Mouse (Mus musculus) heart, postnatal 0 days (tissue): ENCODE measurements around the gene Kndc1. TPM values are rescaled to one million over a fixed set of nuclear protein-coding genes. Genes with fewer than 3 reads are reported as not detected.

ENCODE experiments used
- ATAC-seq: fragments of 200-750 bp; cut with Nextera tagmentation; 2 replicates; pipeline ENCODE4 v1.8.0; 2017; ENCODE audit warnings: low read depth, moderate number of reproducible peaks, moderate library complexity; ENCODE audit not compliant: insufficient read depth
- DNase-seq: peaks from one replicate; pipeline ENCODE4 v3.0.0-alpha.2; 2016; ENCODE audit warnings: low spot score
- H3K27ac ChIP-seq: fragments of 300-500 bp; sonication (generic); 2 replicates; pipeline ENCODE4 v1.5.1; 2014; ENCODE audit warnings: low read depth, mild to moderate bottlenecking
- H3K27me3 ChIP-seq: fragments of 300-500 bp; sonication (generic); 2 replicates; pipeline ENCODE4 v1.6.1; 2014; ENCODE audit warnings: low read length, mixed read lengths; ENCODE audit not compliant: control insufficient read depth, insufficient read depth
- H3K36me3 ChIP-seq: fragments of 300-500 bp; sonication (generic); replicated peaks from 2 replicates; pipeline ENCODE4 v1.6.1; 2014; ENCODE audit warnings: low read length, mixed read lengths; ENCODE audit not compliant: control insufficient read depth, insufficient read depth
- H3K4me1 ChIP-seq: fragments of 300-500 bp; sonication (generic); 2 replicates; pipeline ENCODE4 v1.6.1; 2014; ENCODE audit warnings: antibody characterized with exemption; ENCODE audit not compliant: control insufficient read depth, insufficient read depth
- H3K4me2 ChIP-seq: fragments of 300-500 bp; sonication (generic); 2 replicates; pipeline ENCODE4 v1.6.1; 2014; ENCODE audit warnings: low read depth, mild to moderate bottlenecking, low read length, moderate library complexity
- H3K4me3 ChIP-seq: fragments of 300-500 bp; sonication (generic); 2 replicates; pipeline ENCODE4 v1.5.1; 2014; ENCODE audit warnings: low read depth, low read length
- H3K9ac ChIP-seq: fragments of 300-500 bp; sonication (generic); replicated peaks from 2 replicates; pipeline ENCODE4 v1.6.1; 2014; ENCODE audit warnings: low read depth, low read length, mixed read lengths
- H3K9me3 ChIP-seq: fragments of 300-500 bp; sonication (generic); replicated peaks from 2 replicates; pipeline ENCODE4 v1.6.1; 2016; ENCODE audit warnings: low read length; ENCODE audit not compliant: control insufficient read depth
- CTCF ChIP-seq: IDR thresholded peaks from 2 replicates; pipeline ENCODE4 v1.5.1; 2016; ENCODE audit warnings: antibody characterized with exemption, control low read depth, low read depth
- EP300 ChIP-seq: IDR thresholded peaks from 2 replicates; pipeline ENCODE4 v1.6.1; 2016; ENCODE audit warnings: antibody characterized with exemption, low read depth
- WGBS: fragments of 180-500 bp; shearing (Covaris S2); extraction: QIAGEN DNeasy Blood & Tissue Kit; methylation state at CpG from one replicate; pipeline ENCODE4 v1.1.7; 2014; 5-methylcytosine and 5-hydroxymethylcytosine counted together
- polyA plus RNA-seq: library from polyadenylated mRNA; unstranded; fragments of >200 nt; fragmentation: Nextera tagmentation; extraction: Ambion mirVana; gene quantifications from 2 replicates; pipeline ENCODE4 v1.2.1, GENCODE M21; 2015
- total RNA-seq: library from RNA; depleted of rRNA; stranded (reverse); fragments of >200 nt; gene quantifications from 2 replicates; pipeline ENCODE4 v1.2.3, GENCODE M21; 2014; ENCODE audit warnings: low replicate concordance

The Kndc1 gene
- total and polyA plus RNA-seq, 2 experiments from 2014 or later = not detected

DNA sequence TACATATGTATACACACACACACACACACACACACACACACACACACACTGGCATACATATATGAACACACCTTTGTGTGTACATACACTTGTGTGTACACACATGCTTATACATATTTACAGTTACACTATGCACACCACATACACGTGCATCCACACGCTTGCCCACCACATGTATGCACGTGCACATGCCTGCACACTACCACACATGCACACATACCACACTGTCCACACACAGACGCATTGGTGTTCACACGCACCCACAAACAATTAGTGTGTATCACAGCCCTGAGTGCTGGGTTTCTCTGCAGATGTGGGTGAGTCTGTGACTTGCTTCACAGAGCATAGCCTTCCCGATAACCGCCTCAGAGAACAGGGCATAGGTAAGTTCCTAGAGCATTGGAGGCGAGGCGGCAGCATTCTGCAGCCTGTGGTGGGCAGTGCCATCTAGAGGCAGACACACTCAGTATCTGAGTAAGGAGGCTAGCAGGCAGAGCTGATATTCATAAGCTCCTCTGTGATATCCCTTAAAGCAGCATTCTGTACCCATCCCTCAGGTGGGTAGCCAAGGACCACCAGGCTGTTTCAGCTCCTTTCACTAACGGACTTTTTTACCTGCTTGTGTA lies 17.2 kb upstream of the Kndc1 start:
- Histone ChIP-seq H3K4me3 (no peak overlapping the region), H3K9me3 (no peaks in the 10 kb centered on the region)
- DNase-seq = no peak

DNA sequence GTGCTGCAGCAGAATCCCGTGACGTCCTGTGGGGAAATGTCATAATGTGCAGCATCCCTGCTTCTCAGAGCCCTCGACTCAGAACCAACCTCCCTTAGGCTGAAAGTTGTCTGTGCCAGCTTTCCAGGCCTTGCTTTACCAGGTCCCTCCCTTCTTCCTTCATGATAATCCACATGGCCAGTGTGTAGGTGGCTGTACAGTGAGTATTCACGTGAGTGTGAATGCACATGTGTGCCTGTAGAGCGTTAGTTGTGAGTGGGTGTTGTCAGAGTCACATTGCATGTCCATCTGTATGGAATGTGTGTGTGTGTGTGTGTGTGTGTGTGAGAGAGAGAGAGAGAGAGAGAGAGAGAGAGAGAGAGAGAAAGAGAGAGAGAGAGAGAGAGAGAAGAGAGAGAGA lies 16.4 kb upstream of the Kndc1 start:
- 65% methylated on average over 5 of the region's 5 CpGs for WGBS
- no peaks in the 10 kb centered on the region for H3K4me1 ChIP-seq
- H3K4me3 ChIP-seq = no peak overlapping the region
- H3K27ac ChIP-seq = no peak overlapping the region
- no peaks in the 10 kb centered on the region for H3K9me3 ChIP-seq
- no peak overlapping the region for H3K9ac ChIP-seq
- no peak for TF ChIP-seq CTCF
- TF ChIP-seq EP300 = no peak
- ATAC-seq (no peak), DNase-seq (no peak)
- no peak overlapping the region for H3K4me2 ChIP-seq
- no peaks in the 10 kb centered on the region for H3K27me3 ChIP-seq
- H3K36me3 ChIP-seq = no peaks in the 10 kb centered on the region

More for the DNA sequence above, 17.2 kb upstream of the Kndc1 start:
- no peak overlapping the region for H3K27ac ChIP-seq
- no peak for ATAC-seq
- TF ChIP-seq EP300 (no peak), CTCF (peak; percentile 60)
- WGBS = 64% methylated on average over 10 of the region's 10 CpGs
- H3K27me3 ChIP-seq = no peaks in the 10 kb centered on the region
- H3K4me1 ChIP-seq = no peaks in the 10 kb centered on the region
- H3K4me2 ChIP-seq = no peak overlapping the region
- no peaks in the 10 kb centered on the region for H3K36me3 ChIP-seq
- no peak overlapping the region for H3K9ac ChIP-seq

GRCm38 (mm10) chr7:139878621-139879020 lies 15.9 kb upstream of the Kndc1 start:
- Histone ChIP-seq H3K9ac (no peak overlapping the region), H3K4me1 (no peaks in the 10 kb centered on the region), H3K27ac (no peak overlapping the region), H3K9me3 (no peaks in the 10 kb centered on the region), H3K36me3 (no peaks in the 10 kb centered on the region), H3K4me2 (no peak overlapping the region), H3K27me3 (no peaks in the 10 kb centered on the region), H3K4me3 (no peak overlapping the region)
- WGBS = 27% methylated on average over 6 of the region's 6 CpGs
- TF ChIP-seq EP300 (no peak), CTCF (no peak)
- DNase-seq (no peak), ATAC-seq (no peak)

GRCm38 (mm10) chr7:139883545-139883944 lies 11.0 kb upstream of the Kndc1 start:
- Histone ChIP-seq H3K9ac (no peak overlapping the region), H3K4me3 (no peak overlapping the region), H3K27ac (no peak overlapping the region), H3K36me3 (no peaks in the 10 kb centered on the region), H3K4me2 (no peak overlapping the region), H3K9me3 (no peaks in the 10 kb centered on the region), H3K4me1 (no peaks in the 10 kb centered on the region), H3K27me3 (no peaks in the 10 kb centered on the region)
- DNase-seq = no peak
- TF ChIP-seq EP300 (no peak), CTCF (no peak)
- ATAC-seq = no peak
- WGBS = 67% methylated on average over 4 of the region's 4 CpGs

DNA sequence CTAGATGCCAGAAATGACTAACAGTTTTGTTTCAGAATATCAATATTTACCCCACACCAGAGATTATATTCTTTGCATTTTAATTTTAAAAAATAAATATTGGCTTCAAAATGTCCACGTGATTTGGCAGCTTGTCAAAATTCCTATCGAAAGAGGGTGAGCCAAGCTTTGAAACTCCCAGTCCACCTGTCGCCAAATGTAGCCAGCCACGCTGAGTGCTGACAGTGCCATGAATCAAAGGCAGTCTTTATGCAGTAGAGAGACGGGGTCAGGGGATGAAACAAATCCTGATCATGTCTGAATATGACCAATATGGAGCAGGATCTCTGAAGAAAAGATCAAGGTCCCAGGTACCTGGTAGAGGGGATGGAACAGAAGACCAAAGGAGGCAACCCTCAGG lies 2.7 kb upstream of the Kndc1 start:
- no peak for ATAC-seq
- 44% methylated on average over 5 of the region's 5 CpGs for WGBS

DNA sequence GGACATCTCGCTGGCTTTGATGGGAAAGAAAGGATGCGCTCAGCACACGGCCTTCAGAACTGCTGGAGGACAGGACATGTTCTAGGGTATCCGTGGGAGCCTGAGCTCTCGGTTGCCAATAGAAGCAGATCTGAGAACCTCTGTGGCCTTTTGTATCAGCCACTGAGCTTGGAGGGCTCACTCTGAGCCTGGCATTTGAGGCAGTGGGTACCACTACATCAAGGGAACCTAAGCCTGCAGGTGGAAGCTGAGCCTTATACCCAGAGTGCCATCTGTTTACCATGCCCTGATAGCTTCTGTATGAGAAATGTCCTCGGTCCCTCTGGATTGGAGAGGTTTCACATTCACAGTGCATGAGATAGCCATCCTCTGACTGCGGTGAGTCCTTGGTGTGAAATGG lies 1.8 kb downstream of the Kndc1 start:
- H3K4me3 ChIP-seq = no peak overlapping the region
- ATAC-seq (no peak), DNase-seq (no peak)
- WGBS = 76% methylated on average over 7 of the region's 7 CpGs
- no peak overlapping the region for H3K27ac ChIP-seq
- no peaks in the 10 kb centered on the region for H3K4me1 ChIP-seq
- H3K9ac ChIP-seq = no peak overlapping the region
- no peaks in the 10 kb centered on the region for H3K36me3 ChIP-seq
- H3K27me3 ChIP-seq = peaks cover 46% of the 10 kb centered on the region
- TF ChIP-seq EP300 (no peak), CTCF (no peak)
- H3K9me3 ChIP-seq = no peaks in the 10 kb centered on the region
- H3K4me2 ChIP-seq = no peak overlapping the region

More for the DNA sequence above, 2.7 kb upstream of the Kndc1 start:
- H3K9me3 ChIP-seq = no peaks in the 10 kb centered on the region
- H3K4me3 ChIP-seq = no peak overlapping the region
- DNase-seq = no peak
- H3K4me2 ChIP-seq = no peak overlapping the region
- no peak overlapping the region for H3K27ac ChIP-seq
- H3K36me3 ChIP-seq = no peaks in the 10 kb centered on the region
- no peak for TF ChIP-seq CTCF
- no peak for TF ChIP-seq EP300
- peaks cover 42% of the 10 kb centered on the region for H3K27me3 ChIP-seq
- no peaks in the 10 kb centered on the region for H3K4me1 ChIP-seq
- H3K9ac ChIP-seq = no peak overlapping the region
